Mouse (Mus musculus): ENCODE results near the gene Srebf2.

- peak; percentile 5 for TF ChIP-seq CTCF (IDR thresholded peaks at IDR 0.05; ENCODE audit: low read depth, low read length)
- no peak for TF ChIP-seq POLR2A (IDR thresholded peaks at IDR 0.05; ENCODE audit: insufficient read depth, low read length)
Measured at GRCm38 (mm10) chr15:82164061-82164399, 17.0 kb downstream of the Srebf2 start.

Data from ES-Bruce4 (cell line).